Comparison of ENCODE assay signal across 7 mouse cellular contexts in genomic region chr11:102819021-102819782, GRCm38 (mm10). TPM values are rescaled to one million over a fixed set of nuclear protein-coding genes. Genes with fewer than 3 reads are reported as not detected.
DNase-seq lines count a peak whose midpoint lies in the region; ATAC-seq and TF ChIP-seq lines count a peak whose summit lies in the region.

Gjc1 (minus strand) TSS chr11:102819700.

- TF ChIP-seq CTCF in bone marrow macrophage, adult 2 months (IDR thresholded peaks at IDR 0.05; ENCODE audit: low read depth, low read length), result no peak
- TF ChIP-seq CTCF in small intestine, adult 2 months (IDR thresholded peaks at IDR 0.05; ENCODE audit: extremely low read depth, insufficient read length, insufficient replicate concordance, low read depth, low read length), result no peak

- WGBS in forebrain, embryonic 12.5 days, result under 1% methylated on average over 86 of the region's 97 CpGs
- WGBS in small intestine, adult 2 months, result under 1% methylated on average over 84 of the region's 97 CpGs

- peak within 1 kb of the TSS; percentile 25 for H3K4me3 ChIP-seq in bone marrow macrophage, adult 2 months (ENCODE audit: insufficient read depth, low read length)
- peak within 1 kb of the TSS; percentile 93 for H3K4me3 ChIP-seq in forebrain, embryonic 12.5 days (replicated peaks)
- peak within 1 kb of the TSS; percentile 63 for H3K4me3 ChIP-seq in small intestine, adult 2 months (ENCODE audit: low read depth, low read length)

- peak; percentile 69 for DNase-seq in Muller cell, postnatal 12 days (ENCODE audit: inconsistent ontology term)
- DNase-seq in heart, postnatal 10 days, result peak; percentile 83 to 84
- peak; percentile 85 to 89 for DNase-seq in kidney, postnatal 4 days
- DNase-seq in lung, postnatal 25 days (ENCODE audit: low spot score), result peak; percentile 53

- TF ChIP-seq POLR2A in bone marrow macrophage, adult 2 months (IDR thresholded peaks at IDR 0.05; ENCODE audit: borderline replicate concordance, low read depth, low read length), result no peak
- TF ChIP-seq POLR2A in small intestine, adult 2 months (IDR thresholded peaks at IDR 0.05; ENCODE audit: low read depth, low read length), result no peak

- peak within 1 kb of the TSS; percentile 89 for H3K4me2 ChIP-seq in forebrain, embryonic 12.5 days

- peak within 1 kb of the TSS; percentile 98 for H3K9ac ChIP-seq in forebrain, embryonic 12.5 days

- H3K27me3 ChIP-seq in forebrain, embryonic 12.5 days, result peaks cover 16% of the 10 kb centered on the region
- H3K27me3 ChIP-seq in small intestine, adult 2 months (ENCODE audit: control insufficient read depth, insufficient read depth, low read length), result peaks cover 39% of the 10 kb centered on the region

- ATAC-seq in forebrain, embryonic 12.5 days (ENCODE audit: low FRiP score), result peak; percentile 89

- no peak within 1 kb of the TSS for H3K27ac ChIP-seq in bone marrow macrophage, adult 2 months (ENCODE audit: insufficient read depth, low read depth, low read length)
- H3K27ac ChIP-seq in forebrain, embryonic 12.5 days, result peak within 1 kb of the TSS; percentile 98
- peak within 1 kb of the TSS; percentile 47; the same call in 1 of the 2 replicates for H3K27ac ChIP-seq in small intestine, adult 2 months (ENCODE audit: insufficient read depth, low read depth, low read length)

- intact Hi-C loops in heart, postnatal 10 days (cut with DNase I), result no loop called here

- no peaks in the 10 kb centered on the region for H3K9me3 ChIP-seq in forebrain, embryonic 12.5 days

- H3K4me1 ChIP-seq in bone marrow macrophage, adult 2 months (ENCODE audit: control insufficient read depth, insufficient read depth, low read length), result no peaks in the 10 kb centered on the region
- H3K4me1 ChIP-seq in forebrain, embryonic 12.5 days, result peaks cover 23% of the 10 kb centered on the region
- no peaks in the 10 kb centered on the region; the same call in 1 of the 2 replicates for H3K4me1 ChIP-seq in small intestine, adult 2 months (ENCODE audit: control insufficient read depth, insufficient read depth, insufficient read length, low read length)

- H3K36me3 ChIP-seq in forebrain, embryonic 12.5 days (replicated peaks), result no peaks in the 10 kb centered on the region
- no peaks in the 10 kb centered on the region for H3K36me3 ChIP-seq in small intestine, adult 2 months (ENCODE audit: control insufficient read depth, insufficient read depth, low read length)

RNA-seq across cellular contexts. Expression of gene Gjc1, which starts in this region (rescaled TPM):
- not detected in 2 replicates for polyA plus RNA-seq in bone marrow macrophage, adult 2 months (2012; ENCODE audit: insufficient read depth, insufficient read length, missing spikeins)
- 90.5 and 103 TPM in 2 replicates for polyA plus RNA-seq in forebrain, embryonic 12.5 days (2016; fragmentation: Nextera tagmentation; extraction: Ambion mirVana)
- 10 to 100 TPM; 57.7 to 74.8 TPM for total RNA-seq in heart, postnatal 10 days (2021)
- polyA plus RNA-seq in small intestine, adult 2 months (2012; rRNA removed), result 0.70 and 1.4 TPM in 2 replicates

Comparison
In these comparisons a context has a peak if more than half of its experiments do, and no peak if none do; other contexts are left out.
1. RNA of gene Gjc1 (polyA plus RNA-seq): 90.5 to 103 TPM in forebrain, embryonic 12.5 days; 0.70 to 1.4 TPM in small intestine, adult 2 months and not detected in bone marrow macrophage, adult 2 months; every median in the first group is over 10 times any median in the second.
2. H3K4me3 ChIP-seq: peak in every context shown above with its lines; median percentile 93 in forebrain, embryonic 12.5 days; 63 in small intestine, adult 2 months; 25 in bone marrow macrophage, adult 2 months.
3. Peak in every context shown above with its lines, with median percentiles within 50 percentile points of each other: DNase-seq.